Mouse (Mus musculus) hematopoietic stem cell, adult 5-6 weeks (primary cell): Measurements from ENCODE around the gene Atp6v1c2. TPM values are rescaled to one million over a fixed set of nuclear protein-coding genes. Genes with fewer than 3 reads are reported as not detected.
A peak's percentile ranks its signal among the peaks of the same experiment; 100 is the strongest.

ENCODE experiments used
- ATAC-seq, 2 experiments: fragments of 125-278 bp in 1 of 2; replicated peaks in 1 of 2; 2 replicates each; pipeline ENCODE4 v1.8.0; 2016 to 2017; ENCODE audit warnings: inconsistent platforms in 2 of 2, mild to moderate bottlenecking in 2 of 2, moderate number of reproducible peaks in 2 of 2, low read depth in 1 of 2, moderate TSS enrichment in 1 of 2; ENCODE audit not compliant: low FRiP score in 2 of 2, poor library complexity in 2 of 2, severe bottlenecking in 2 of 2, insufficient read depth in 1 of 2, low TSS enrichment in 1 of 2
- total RNA-seq: library from RNA; stranded (forward); fragments of 172-1452, 232-1000 nt; gene quantifications from 2 replicates; pipeline ENCODE4 v1.2.3, GENCODE M21; 2017

The Atp6v1c2 gene
- total RNA-seq, 1 experiment from 2014 or later: not detected

- ATAC-seq: peak; percentile 4 to 27; a peak in 1 of 4 replicates
Observed at GRCm38 (mm10) chr12:17347327-17348047, 18.3 kb upstream of the Atp6v1c2 start.

- ATAC-seq: no peak
Observed at GRCm38 (mm10) chr12:17339114-17339905, 10.2 kb upstream of the Atp6v1c2 start.

GRCm38 (mm10) chr12:17338338-17338737 is 9.2 kb upstream of the Atp6v1c2 start:
- no peak for ATAC-seq

GRCm38 (mm10) chr12:17333459-17333858 is 4.3 kb upstream of the Atp6v1c2 start:
- ATAC-seq: no peak

- ATAC-seq: peak; percentile 46 to 49; a peak in 3 of 4 replicates
Observed at GRCm38 (mm10) chr12:17324549-17325470, 4.3 kb downstream of the Atp6v1c2 start.

- ATAC-seq: no peak
Observed at GRCm38 (mm10) chr12:17318453-17318852, 10.7 kb downstream of the Atp6v1c2 start.

- no peak for ATAC-seq
Observed at GRCm38 (mm10) chr12:17317970-17318369, 11.2 kb downstream of the Atp6v1c2 start.

- no peak for ATAC-seq
Observed at GRCm38 (mm10) chr12:17316096-17316495, 13.1 kb downstream of the Atp6v1c2 start.

- no peak for ATAC-seq
Observed at GRCm38 (mm10) chr12:17310852-17311839, 18.0 kb downstream of the Atp6v1c2 start.

GRCm38 (mm10) chr12:17308246-17308645 is 20.9 kb downstream of the Atp6v1c2 start:
- 0 out of 4 replicates have a peak, but pooled peaks of 1 of the 2 experiments have one; percentile 12 for ATAC-seq

GRCm38 (mm10) chr12:17305445-17305844 is 23.7 kb downstream of the Atp6v1c2 start:
- ATAC-seq: no peak

GRCm38 (mm10) chr12:17299902-17300301 is 29.3 kb downstream of the Atp6v1c2 start:
- ATAC-seq: no peak

- no peak for ATAC-seq
Observed at GRCm38 (mm10) chr12:17296899-17297298, 32.3 kb downstream of the Atp6v1c2 start.

GRCm38 (mm10) chr12:17290569-17290968 is 38.6 kb downstream of the Atp6v1c2 start:
- no peak for ATAC-seq

GRCm38 (mm10) chr12:17289913-17290312 is 39.2 kb downstream of the Atp6v1c2 start:
- no peak for ATAC-seq

GRCm38 (mm10) chr12:17289060-17289459 is 40.1 kb downstream of the Atp6v1c2 start:
- ATAC-seq: no peak
